Mouse (Mus musculus): ENCODE data around the gene Camk1d. TPM values are rescaled to one million over a fixed set of nuclear protein-coding genes. Genes with fewer than 3 reads are reported as not detected.

Camk1d gene
- polyA plus RNA-seq, 1 experiment, result 58.0 TPM

- TF ChIP-seq POLR2A (IDR thresholded peaks at IDR 0.05; ENCODE audit: insufficient read depth, low read depth, low read length) (no peak), CTCF (IDR thresholded peaks at IDR 0.05; ENCODE audit: insufficient read depth, low read depth, low read length) (no peak)
- peaks cover 6% of the 10 kb centered on the region for H3K4me1 ChIP-seq (ENCODE audit: control insufficient read depth, insufficient read depth, low read length)
- H3K4me3 ChIP-seq (ENCODE audit: insufficient read depth, low read depth, low read length), result no peak overlapping the region
- WGBS, result 74% methylated on average over 8 of the region's 8 CpGs
- H3K27ac ChIP-seq (ENCODE audit: insufficient read depth, low read depth, low read length), result no peak overlapping the region
Observed at GRCm38 (mm10) chr2:5698451-5698850, 15.9 kb downstream of the Camk1d start.

GRCm38 (mm10) chr2:5694094-5694493, 20.2 kb downstream of the Camk1d start:
- Histone ChIP-seq H3K27ac (ENCODE audit: insufficient read depth, low read depth, low read length) (no peak overlapping the region), H3K4me1 (ENCODE audit: control insufficient read depth, insufficient read depth, low read length) (no peaks in the 10 kb centered on the region), H3K4me3 (ENCODE audit: insufficient read depth, low read depth, low read length) (no peak overlapping the region)
- TF ChIP-seq CTCF (IDR thresholded peaks at IDR 0.05; ENCODE audit: insufficient read depth, low read depth, low read length) (no peak), POLR2A (IDR thresholded peaks at IDR 0.05; ENCODE audit: insufficient read depth, low read depth, low read length) (no peak)
- 78% methylated on average over 9 of the region's 9 CpGs for WGBS

- TF ChIP-seq CTCF (IDR thresholded peaks at IDR 0.05; ENCODE audit: insufficient read depth, low read depth, low read length) (no peak), POLR2A (IDR thresholded peaks at IDR 0.05; ENCODE audit: insufficient read depth, low read depth, low read length) (no peak)
- 73% methylated on average over 3 of the region's 3 CpGs for WGBS
- no peaks in the 10 kb centered on the region for H3K4me1 ChIP-seq (ENCODE audit: control insufficient read depth, insufficient read depth, low read length)
- no peak overlapping the region for H3K4me3 ChIP-seq (ENCODE audit: insufficient read depth, low read depth, low read length)
- no peak overlapping the region for H3K27ac ChIP-seq (ENCODE audit: insufficient read depth, low read depth, low read length)
Observed at GRCm38 (mm10) chr2:5691729-5692128, 22.6 kb downstream of the Camk1d start.

GRCm38 (mm10) chr2:5683366-5683765, 30.9 kb downstream of the Camk1d start:
- TF ChIP-seq CTCF (IDR thresholded peaks at IDR 0.05; ENCODE audit: insufficient read depth, low read depth, low read length), result no peak
- no peak for TF ChIP-seq POLR2A (IDR thresholded peaks at IDR 0.05; ENCODE audit: insufficient read depth, low read depth, low read length)
- 69% methylated on average over 4 of the region's 4 CpGs for whole genome bisulfite sequencing
- no peak overlapping the region for H3K27ac ChIP-seq (ENCODE audit: insufficient read depth, low read depth, low read length)
- H3K4me3 ChIP-seq (ENCODE audit: insufficient read depth, low read depth, low read length), result no peak overlapping the region
- peaks cover 7% of the 10 kb centered on the region; the same call in 1 of the 2 replicates for H3K4me1 ChIP-seq (ENCODE audit: control insufficient read depth, insufficient read depth, low read length)

GRCm38 (mm10) chr2:5681909-5682308, 32.4 kb downstream of the Camk1d start:
- Histone ChIP-seq H3K4me3 (ENCODE audit: insufficient read depth, low read depth, low read length) (no peak overlapping the region), H3K4me1 (ENCODE audit: control insufficient read depth, insufficient read depth, low read length) (peaks cover 9% of the 10 kb centered on the region), H3K27ac (ENCODE audit: insufficient read depth, low read depth, low read length) (no peak overlapping the region)
- TF ChIP-seq CTCF (IDR thresholded peaks at IDR 0.05; ENCODE audit: insufficient read depth, low read depth, low read length) (no peak), POLR2A (IDR thresholded peaks at IDR 0.05; ENCODE audit: insufficient read depth, low read depth, low read length) (no peak)
- 88% methylated on average over 8 of the region's 8 CpGs for WGBS

- H3K27ac ChIP-seq (ENCODE audit: insufficient read depth, low read depth, low read length), result no peak overlapping the region
- WGBS, result 58% methylated on average over 7 of the region's 7 CpGs
Observed at GRCm38 (mm10) chr2:5681302-5681701, 33.0 kb downstream of the Camk1d start.

GRCm38 (mm10) chr2:5679055-5679454, 35.3 kb downstream of the Camk1d start:
- 78% methylated on average over 2 of the region's 2 CpGs for WGBS
- peaks cover 17% of the 10 kb centered on the region for H3K4me1 ChIP-seq (ENCODE audit: control insufficient read depth, insufficient read depth, low read length)
- H3K4me3 ChIP-seq (ENCODE audit: insufficient read depth, low read depth, low read length), result no peak overlapping the region
- H3K27ac ChIP-seq (ENCODE audit: insufficient read depth, low read depth, low read length), result no peak overlapping the region
- no peak for TF ChIP-seq CTCF (IDR thresholded peaks at IDR 0.05; ENCODE audit: insufficient read depth, low read depth, low read length)
- no peak for TF ChIP-seq POLR2A (IDR thresholded peaks at IDR 0.05; ENCODE audit: insufficient read depth, low read depth, low read length)

More at GRCm38 (mm10) chr2:5681302-5681701, 33.0 kb downstream of the Camk1d start:
- H3K4me1 ChIP-seq (ENCODE audit: control insufficient read depth, insufficient read depth, low read length), result peaks cover 9% of the 10 kb centered on the region
- H3K4me3 ChIP-seq (ENCODE audit: insufficient read depth, low read depth, low read length), result no peak overlapping the region
- TF ChIP-seq CTCF (IDR thresholded peaks at IDR 0.05; ENCODE audit: insufficient read depth, low read depth, low read length) (no peak), POLR2A (IDR thresholded peaks at IDR 0.05; ENCODE audit: insufficient read depth, low read depth, low read length) (no peak)

- no peak overlapping the region for H3K4me3 ChIP-seq (ENCODE audit: insufficient read depth, low read depth, low read length)
- WGBS, result 81% methylated on average over 2 of the region's 2 CpGs
- no peak overlapping the region for H3K27ac ChIP-seq (ENCODE audit: insufficient read depth, low read depth, low read length)
- TF ChIP-seq POLR2A (IDR thresholded peaks at IDR 0.05; ENCODE audit: insufficient read depth, low read depth, low read length) (no peak), CTCF (IDR thresholded peaks at IDR 0.05; ENCODE audit: insufficient read depth, low read depth, low read length) (no peak)
- peaks cover 17% of the 10 kb centered on the region for H3K4me1 ChIP-seq (ENCODE audit: control insufficient read depth, insufficient read depth, low read length)
Observed at GRCm38 (mm10) chr2:5677472-5677871, 36.8 kb downstream of the Camk1d start.

- peaks cover 13% of the 10 kb centered on the region for H3K4me1 ChIP-seq (ENCODE audit: control insufficient read depth, insufficient read depth, low read length)
- no peak for TF ChIP-seq CTCF (IDR thresholded peaks at IDR 0.05; ENCODE audit: insufficient read depth, low read depth, low read length)
- TF ChIP-seq POLR2A (IDR thresholded peaks at IDR 0.05; ENCODE audit: insufficient read depth, low read depth, low read length), result no peak
- no peak overlapping the region for H3K27ac ChIP-seq (ENCODE audit: insufficient read depth, low read depth, low read length)
- H3K4me3 ChIP-seq (ENCODE audit: insufficient read depth, low read depth, low read length), result no peak overlapping the region
- 91% methylated on average over 8 of the region's 8 CpGs for WGBS
Observed at GRCm38 (mm10) chr2:5676786-5677185, 37.5 kb downstream of the Camk1d start.

GRCm38 (mm10) chr2:5676143-5676483, 38.2 kb downstream of the Camk1d start:
- Histone ChIP-seq H3K4me1 (ENCODE audit: control insufficient read depth, insufficient read depth, low read length) (peaks cover 12% of the 10 kb centered on the region), H3K4me3 (ENCODE audit: insufficient read depth, low read depth, low read length) (no peak overlapping the region), H3K27ac (ENCODE audit: insufficient read depth, low read depth, low read length) (peak overlapping the region; percentile 64; the same call in 1 of the 2 replicates)
- no peak for TF ChIP-seq POLR2A (IDR thresholded peaks at IDR 0.05; ENCODE audit: insufficient read depth, low read depth, low read length)
- TF ChIP-seq CTCF (IDR thresholded peaks at IDR 0.05; ENCODE audit: insufficient read depth, low read depth, low read length), result no peak
- 24% methylated on average over 9 of the region's 9 CpGs for WGBS
